In the genomic region with DNA sequence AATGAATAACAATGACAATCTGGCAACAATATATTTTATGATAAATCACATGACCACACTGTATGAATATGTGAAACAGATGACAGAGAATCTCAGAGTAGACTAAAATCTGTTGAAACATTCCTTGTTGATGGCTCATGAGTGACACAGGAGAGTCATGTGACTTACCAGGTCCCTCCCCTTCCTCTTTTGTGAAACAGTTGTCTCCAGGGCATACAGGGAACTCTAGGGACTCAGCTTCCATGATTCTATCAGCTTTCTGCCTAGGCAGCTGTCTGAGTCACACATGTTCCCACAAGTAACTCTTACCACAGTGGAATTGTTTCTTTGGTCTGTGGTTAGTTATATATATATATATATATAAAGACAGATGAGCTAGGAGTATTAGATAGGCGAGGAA, we compare ENCODE assay signal across 27 mouse cellular contexts. TPM values are rescaled to one million over a fixed set of nuclear protein-coding genes. Genes with fewer than 3 reads are reported as not detected.
A peak's percentile ranks its signal among the peaks of the same experiment; 100 is the strongest.
DNase-seq lines count a peak whose midpoint lies in the region; ATAC-seq and TF ChIP-seq lines count a peak whose summit lies in the region.
"Had no signal": no experiment of that assay in that cellular context is flagged by ENCODE, and none has a peak within 500 bp of the region (broad histone marks: within the 10 kb centered on the region; RNA-seq: fewer than 3 reads in every experiment).

No protein-coding gene starts in this region.

- H3K27me3 ChIP-seq in CH12.LX (replicated peaks): peaks cover 5% of the 10 kb centered on the region
- H3K27me3 ChIP-seq in embryonic facial prominence, embryonic 15.5 days: no peaks in the 10 kb centered on the region
- 0 out of 2 replicates have a peak, but pooled peaks cover 5% of the 10 kb centered on the region for H3K27me3 ChIP-seq in forebrain, embryonic 10.5 days (ENCODE audit: poor library complexity, severe bottlenecking)
- H3K27me3 ChIP-seq: embryonic facial prominence, embryonic 12.5 days; heart, embryonic 15.5 days; liver, embryonic 15.5 days; midbrain, embryonic 13.5 days; neural tube, embryonic 13.5 days had no signal

- no peaks in the 10 kb centered on the region for H3K79me2 ChIP-seq in CH12.LX (replicated peaks; ENCODE audit: control insufficient read depth, extremely low read depth, insufficient read depth, poor library complexity, severe bottlenecking)

- WGBS in embryonic facial prominence, embryonic 15.5 days: 43% methylated on average over 1 of the region's 1 CpGs
- WGBS in forebrain, embryonic 10.5 days: 98% methylated on average over 1 of the region's 1 CpGs

- no peak overlapping the region for H3K9ac ChIP-seq in CH12.LX (ENCODE audit: insufficient read depth, low read depth)
- H3K9ac ChIP-seq in embryonic facial prominence, embryonic 15.5 days: no peak overlapping the region
- H3K9ac ChIP-seq: embryonic facial prominence, embryonic 12.5 days; heart, embryonic 15.5 days; hindbrain, embryonic 14.5 days; liver, embryonic 15.5 days; midbrain, embryonic 13.5 days; neural tube, embryonic 13.5 days had no signal

- no peak for TF ChIP-seq RAD21 in CH12.LX (IDR thresholded peaks at IDR 0.05; ENCODE audit: low read depth, low read length)

- ATAC-seq in embryonic facial prominence, embryonic 15.5 days (ENCODE audit: insufficient number of reproducible peaks, low FRiP score, low TSS enrichment, low read depth): 0 out of 2 replicates have a peak, but pooled peaks have one; percentile 25
- ATAC-seq in megakaryocyte progenitor cell, adult 5-6 weeks (replicated peaks; ENCODE audit: poor library complexity): peak; percentile 66
- ATAC-seq: activated CD4-positive, CD25-positive, alpha-beta regulatory T cell, adult 4 months; inflammation-experienced regulatory T-cells, adult 6 months; midbrain, embryonic 13.5 days had no signal

- no peaks in the 10 kb centered on the region for H3K36me3 ChIP-seq in CH12.LX (replicated peaks in 1 of 2; ENCODE audit: control insufficient read depth in 1 of 2, insufficient read depth in 1 of 2, low read length in 1 of 2)
- H3K36me3 ChIP-seq in embryonic facial prominence, embryonic 15.5 days: no peaks in the 10 kb centered on the region
- H3K36me3 ChIP-seq in forebrain, embryonic 10.5 days (replicated peaks): no peaks in the 10 kb centered on the region
- H3K36me3 ChIP-seq: embryonic facial prominence, embryonic 12.5 days; G1E; heart, embryonic 15.5 days; liver, embryonic 15.5 days; midbrain, embryonic 13.5 days; neural tube, embryonic 13.5 days had no signal

- in situ Hi-C loops in CH12.LX (cut with MboI; ENCODE audit: low pct_ligation_motif_present, low pct_unique_long_range_greater_than_20kb, low sequenced_read_pairs): no loop called here

- H3K4me2 ChIP-seq in CH12.LX (ENCODE audit: insufficient read depth, low read depth, poor library complexity, severe bottlenecking): no peak overlapping the region
- H3K4me2 ChIP-seq in embryonic facial prominence, embryonic 15.5 days (replicated peaks): no peak overlapping the region
- H3K4me2 ChIP-seq: embryonic facial prominence, embryonic 12.5 days; heart, embryonic 15.5 days; hindbrain, embryonic 14.5 days; liver, embryonic 15.5 days; midbrain, embryonic 13.5 days; neural tube, embryonic 13.5 days had no signal

- H3K9me3 ChIP-seq in CH12.LX (replicated peaks; ENCODE audit: low read length): no peaks in the 10 kb centered on the region
- H3K9me3 ChIP-seq in embryonic facial prominence, embryonic 15.5 days (replicated peaks): no peaks in the 10 kb centered on the region
- no peaks in the 10 kb centered on the region for H3K9me3 ChIP-seq in forebrain, embryonic 10.5 days
- H3K9me3 ChIP-seq: embryonic facial prominence, embryonic 12.5 days; G1E; heart, embryonic 15.5 days; liver, embryonic 15.5 days; midbrain, embryonic 13.5 days; neural tube, embryonic 13.5 days had no signal

- dilution Hi-C loops in CH12.LX (cut with MboI; ENCODE audit: extremely low pct_ligation_motif_present, extremely low pct_unique_long_range_greater_than_20kb, low sequenced_read_pairs): no loop called here

- H3K4me1 ChIP-seq in CH12.LX (ENCODE audit: control insufficient read depth in 1 of 2, insufficient read depth in 2 of 2): peaks cover 2 to 29% of the 10 kb centered on the region in 2 experiments; a peak in 3 of 4 replicates
- H3K4me1 ChIP-seq in embryonic facial prominence, embryonic 15.5 days: peaks cover 8% of the 10 kb centered on the region; the same call in 1 of the 2 replicates
- peaks cover 7% of the 10 kb centered on the region; the same call in 1 of the 2 replicates for H3K4me1 ChIP-seq in forebrain, embryonic 10.5 days

- H3K27ac ChIP-seq in CH12.LX (ENCODE audit: insufficient read depth, low read depth): no peak overlapping the region
- H3K27ac ChIP-seq in embryonic facial prominence, embryonic 15.5 days (replicated peaks): no peak overlapping the region
- no peak overlapping the region for H3K27ac ChIP-seq in forebrain, embryonic 10.5 days
- H3K27ac ChIP-seq: embryonic facial prominence, embryonic 12.5 days; heart, embryonic 15.5 days; hindbrain, embryonic 14.5 days; liver, embryonic 15.5 days; midbrain, embryonic 13.5 days; neural tube, embryonic 13.5 days had no signal

- DNase-seq in 3T3-L1 (ENCODE audit: low read depth, low spot score): peak; percentile 100
- DNase-seq in CH12.LX (ENCODE audit: extremely low read depth): peak; percentile 14
- DNase-seq in adrenal gland, adult 8-10 months: no peak
- no peak for DNase-seq in adrenal gland, postnatal 14 days
- DNase-seq in forebrain, embryonic 10.5 days (ENCODE audit: extremely low spot score, low spot score): no peak
- DNase-seq: adrenal gland, postnatal 36 days; cerebellum, adult 11 months; cerebellum, postnatal 10 days; gastrocnemius, postnatal 36 days; heart, postnatal 36 days; kidney, adult 18-20 months; kidney, postnatal 4 days; liver; retina, postnatal 1 day; right cerebral cortex, postnatal 25 days; thymus, postnatal 14 days had no signal

- no peak for TF ChIP-seq CTCF in CH12.LX (conservative IDR thresholded peaks at IDR 0.05 in 1 of 2, IDR thresholded peaks at IDR 0.05 in 1 of 2; ENCODE audit: low read depth in 2 of 2, low read length in 2 of 2)

- no peak overlapping the region for H3K4me3 ChIP-seq in CH12.LX (replicated peaks in 1 of 3; ENCODE audit: low read depth in 2 of 3, low read length in 2 of 3, poor library complexity in 1 of 3)
- H3K4me3 ChIP-seq in embryonic facial prominence, embryonic 15.5 days (replicated peaks): no peak overlapping the region
- H3K4me3 ChIP-seq in forebrain, embryonic 10.5 days: no peak overlapping the region
- H3K4me3 ChIP-seq: embryonic facial prominence, embryonic 12.5 days; heart, embryonic 15.5 days; liver, embryonic 15.5 days; midbrain, embryonic 13.5 days; neural tube, embryonic 13.5 days had no signal

- no peak for TF ChIP-seq POLR2A in CH12.LX (IDR thresholded peaks at IDR 0.05; ENCODE audit: low read depth, low read length)

- TF ChIP-seq EP300 in CH12.LX (IDR thresholded peaks at IDR 0.05; ENCODE audit: low read length): no peak

TF ChIP-seq in CH12.LX, 34 proteins besides CTCF, POLR2A, EP300 and RAD21:
- TF ChIP-seq ETS1 (conservative IDR thresholded peaks at IDR 0.05; ENCODE audit: low read depth, low read length): no peak
- no peak for TF ChIP-seq ZNF384 (IDR thresholded peaks at IDR 0.05; ENCODE audit: low read depth, low read length)
- no peak for TF ChIP-seq ZMIZ1 (IDR thresholded peaks at IDR 0.05; ENCODE audit: low read depth, low read length)
- peak; percentile 27; the same call in 1 of the 2 replicates for TF ChIP-seq USF1 (IDR thresholded peaks at IDR 0.05; ENCODE audit: low read depth, low read length)
- no peak for TF ChIP-seq CHD2 (IDR thresholded peaks at IDR 0.05; ENCODE audit: low read length)
- TF ChIP-seq USF2 (conservative IDR thresholded peaks at IDR 0.05; ENCODE audit: low read depth, low read length): peak; percentile 40

RNA-seq across cellular contexts. Expression of gene Camk1g, which starts 30.2 kb away (rescaled TPM):
- total RNA-seq in CH12.LX (2012; rRNA removed) (not detected in 2 replicates), CH12.LX (2014; rRNA removed) (not detected in 2 replicates)
- not detected in 2 replicates for polyA plus RNA-seq in CH12.LX (2012; ENCODE audit: insufficient read length, low read depth)
- polyA plus RNA-seq in embryonic facial prominence, embryonic 15.5 days (2015; fragmentation: Nextera tagmentation; extraction: Ambion mirVana): 14.6 and 15.4 TPM in 2 replicates
- not detected in 2 replicates for total RNA-seq in megakaryocyte progenitor cell, adult 5-6 weeks (2015)
- total RNA-seq in megakaryocyte progenitor cell, adult 5-6 weeks (2017): not detected in 2 replicates
- total RNA-seq in adrenal gland, adult 8-10 months (2022): under 1 TPM in 3 of 4 experiments, not detected in 1; 0.12 to 0.49 (median 0.35) TPM
- total RNA-seq in adrenal gland, postnatal 14 days (2021): 0.56 and 0.60 TPM in 2 replicates
- polyA plus RNA-seq in forebrain, embryonic 10.5 days (2016; fragmentation: Nextera tagmentation; extraction: Ambion mirVana): 12.1 and 12.2 TPM in 2 replicates
- total RNA-seq: G1E had no signal
- polyA plus RNA-seq: activated CD4-positive, CD25-positive, alpha-beta regulatory T cell, adult 4 months; G1E; inflammation-experienced regulatory T-cells, adult 6 months had no signal

Comparison
In these comparisons a context has a peak if more than half of its experiments do, and no peak if none do; other contexts are left out.
1. DNase-seq: peak in 3T3-L1 (single experiment) and CH12.LX (single experiment); none in adrenal gland, adult 8-10 months (single experiment), adrenal gland, postnatal 14 days (single experiment) and forebrain, embryonic 10.5 days (single experiment).